Mouse (Mus musculus) MEL (cell line): ENCODE results near the gene Med27.

ENCODE experiments used
- CTCF ChIP-seq, 3 experiments: IDR thresholded peaks in 2 of 3; conservative IDR thresholded peaks in 1 of 3; 2 replicates each; pipeline ENCODE4 v1.5.1; 2011 to 2012; ENCODE audit warnings: low read length in 3 of 3, low read depth in 2 of 3, mild to moderate bottlenecking in 2 of 3, improper control_type of control experiment in 1 of 3, inconsistent platforms in 1 of 3, mixed read lengths in 1 of 3, moderate library complexity in 1 of 3; ENCODE audit not compliant: control insufficient read depth in 1 of 3, insufficient read depth in 1 of 3, poor library complexity in 1 of 3, severe bottlenecking in 1 of 3
- GABPA ChIP-seq: IDR thresholded peaks from 2 replicates; pipeline ENCODE4 v1.6.1; 2012; ENCODE audit warnings: low read depth, mild to moderate bottlenecking, inconsistent platforms, low read length, improper control_type of control experiment, moderate library complexity
- KAT2A ChIP-seq: conservative IDR thresholded peaks from 2 replicates; pipeline ENCODE4 v1.6.1; 2012; ENCODE audit warnings: low read depth, low read length, improper control_type of control experiment, inconsistent platforms
- MAX ChIP-seq: IDR thresholded peaks from 2 replicates; pipeline ENCODE4 v1.6.1; 2011; ENCODE audit warnings: low read length, improper control_type of control experiment
- POLR2A ChIP-seq, 2 experiments: IDR thresholded peaks; 2 replicates each; pipeline ENCODE4 v1.6.1; 2011 to 2012; ENCODE audit warnings: low read length in 2 of 2, mild to moderate bottlenecking in 2 of 2, control low read depth in 1 of 2, improper control_type of control experiment in 1 of 2, low read depth in 1 of 2, moderate library complexity in 1 of 2; ENCODE audit not compliant: control insufficient read depth in 1 of 2, insufficient read depth in 1 of 2, poor library complexity in 1 of 2
- TAL1 ChIP-seq: IDR thresholded peaks from 2 replicates; pipeline ENCODE4 v1.6.1; 2012; ENCODE audit warnings: mild to moderate bottlenecking, inconsistent platforms, low read length, moderate library complexity, mixed read lengths

DNA sequence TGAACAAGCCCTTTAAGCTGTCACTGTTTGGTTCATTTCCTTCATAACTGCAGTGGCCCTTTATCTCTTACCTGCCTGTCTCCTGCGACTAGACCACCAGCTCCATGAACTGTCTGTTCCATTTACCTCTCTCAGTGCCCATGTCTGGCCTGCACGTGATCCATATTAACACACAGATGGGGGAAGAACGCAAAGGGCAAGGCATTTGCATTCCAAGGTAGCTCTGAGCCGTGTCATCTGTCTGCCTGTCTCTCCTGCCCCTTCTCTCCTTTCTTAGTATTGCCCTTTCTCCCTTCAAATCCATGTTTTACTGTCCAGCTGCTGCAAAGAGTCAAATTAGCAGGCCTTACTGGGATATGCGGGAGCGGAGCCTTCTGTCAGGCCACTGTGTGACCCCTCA, 145.0 kb downstream of the Med27 start:
- TF ChIP-seq CTCF (IDR thresholded peaks at IDR 0.05 in 2 of 3, conservative IDR thresholded peaks at IDR 0.05 in 1 of 3; ENCODE audit: control insufficient read depth in 1 of 3, insufficient read depth in 1 of 3, low read depth in 2 of 3, low read length in 3 of 3, poor library complexity in 1 of 3, severe bottlenecking in 1 of 3) = no peak
- TF ChIP-seq TAL1 = no peak
- no peak for TF ChIP-seq MAX
- no peak for TF ChIP-seq GABPA
- no peak for TF ChIP-seq POLR2A (IDR thresholded peaks at IDR 0.05; ENCODE audit: control insufficient read depth in 1 of 2, insufficient read depth in 1 of 2, low read depth in 1 of 2, low read length in 2 of 2, poor library complexity in 1 of 2)
- no peak for TF ChIP-seq KAT2A
